Mouse (Mus musculus) leukemia stem cell, adult 10-12 weeks (primary cell): Measurements from ENCODE around the gene Cnga1. TPM values are rescaled to one million over a fixed set of nuclear protein-coding genes. Genes with fewer than 3 reads are reported as not detected.

Experiments used
- polyA plus RNA-seq: library from polyadenylated mRNA; stranded (reverse); fragments of >175 nt; gene quantifications from 2 replicates; pipeline ENCODE4 v1.2.3, GENCODE M21; 2012; ENCODE audit warnings: low replicate concordance

Gene Cnga1
- polyA plus RNA-seq = not detected in 2 replicates

GRCm38 (mm10) chr5:72644175-72644574 is at the start of gene Cnga1:
TSS of gene Cnga1 (minus strand) at chr5:72644275.

GRCm38 (mm10) chr5:72647418-72647907 is 3.4 kb upstream of the Cnga1 start, which contains the start of gene Nipal1:
TSS of gene Nipal1 (plus strand) at chr5:72647795.

GRCm38 (mm10) chr5:72587192-72587681 is 56.8 kb downstream of the Cnga1 start, which contains the start of gene Gm5868:
TSS of gene Gm5868 (minus strand) at chr5:72587551.

GRCm38 (mm10) chr5:72580970-72581332 is 63.1 kb downstream of the Cnga1 start, which contains the start of gene Zar1:
TSS of gene Zar1 (minus strand) at chr5:72581254.

GRCm38 (mm10) chr5:72559544-72560049 is 84.5 kb downstream of the Cnga1 start, which contains the start of gene Nfxl1:
TSS of gene Nfxl1 (minus strand) at chr5:72559684.

Other genes starting within 250 kb of the Cnga1 start
- gene Corin, start 139.8 kb downstream of the Cnga1 start, polyA plus RNA-seq = not detected in 2 replicates
- 7.7 and 11.1 TPM in 2 replicates for gene Nfxl1, start 84.6 kb downstream of the Cnga1 start, polyA plus RNA-seq
- gene Zar1, start 63.0 kb downstream of the Cnga1 start, polyA plus RNA-seq = not detected in 2 replicates
- gene Gm5868, start 56.7 kb downstream of the Cnga1 start, polyA plus RNA-seq = not detected in 2 replicates
- not detected in 2 replicates for gene Nipal1, start 3.5 kb upstream of the Cnga1 start, polyA plus RNA-seq
- 0.25 TPM in 1 of 2 replicates, not detected in the other for gene Txk, start 108.5 kb upstream of the Cnga1 start, polyA plus RNA-seq
- gene Tec, start 224.2 kb upstream of the Cnga1 start, polyA plus RNA-seq = 0.19 and 0.63 TPM in 2 replicates